Mouse (Mus musculus) liver, postnatal 0 days (tissue): ENCODE data around the gene Asb1.

Experiments used
- CTCF ChIP-seq: sonication (generic); IDR thresholded peaks from 2 replicates; pipeline ENCODE4 v1.5.1; 2016; ENCODE audit warnings: antibody characterized with exemption, low read depth
- EP300 ChIP-seq: IDR thresholded peaks from 2 replicates; pipeline ENCODE4 v1.6.1; 2016; ENCODE audit warnings: antibody characterized with exemption, low read depth, mild to moderate bottlenecking

DNA sequence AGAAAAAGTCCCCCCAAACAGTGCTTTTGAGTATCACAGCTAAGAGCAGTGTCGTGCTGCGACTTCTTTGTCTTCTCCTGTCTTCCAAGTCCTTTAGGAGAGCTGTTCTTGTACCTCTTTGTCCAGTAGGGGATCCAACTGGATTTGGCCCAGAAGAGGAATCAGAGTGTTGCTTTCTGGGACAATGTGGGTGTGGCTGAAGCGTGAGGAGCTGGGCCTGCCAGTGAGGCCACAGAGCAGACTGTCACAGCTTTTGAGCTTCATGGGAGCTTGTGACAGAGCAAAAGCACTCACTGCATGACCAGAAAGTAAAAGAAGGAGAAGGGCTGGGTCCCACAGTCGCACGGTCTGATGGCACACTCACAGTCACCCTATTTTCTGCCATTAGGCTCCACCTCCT lies 7.5 kb upstream of the Asb1 start:
- no peak for TF ChIP-seq CTCF
- TF ChIP-seq EP300, result no peak
